Mouse (Mus musculus) megakaryocyte, embryonic 14.5 days (primary cell): ENCODE measurements around the gene Piezo1.

Source experiments
- FLI1 ChIP-seq: IDR thresholded peaks from 2 replicates; pipeline ENCODE4 v1.6.1; 2012; ENCODE audit warnings: low read length, inconsistent platforms, mixed read lengths
- GATA1 ChIP-seq: IDR thresholded peaks from 3 replicates; pipeline ENCODE4 v1.6.1; 2012; ENCODE audit warnings: mixed read lengths, low read length, inconsistent platforms, borderline replicate concordance

DNA sequence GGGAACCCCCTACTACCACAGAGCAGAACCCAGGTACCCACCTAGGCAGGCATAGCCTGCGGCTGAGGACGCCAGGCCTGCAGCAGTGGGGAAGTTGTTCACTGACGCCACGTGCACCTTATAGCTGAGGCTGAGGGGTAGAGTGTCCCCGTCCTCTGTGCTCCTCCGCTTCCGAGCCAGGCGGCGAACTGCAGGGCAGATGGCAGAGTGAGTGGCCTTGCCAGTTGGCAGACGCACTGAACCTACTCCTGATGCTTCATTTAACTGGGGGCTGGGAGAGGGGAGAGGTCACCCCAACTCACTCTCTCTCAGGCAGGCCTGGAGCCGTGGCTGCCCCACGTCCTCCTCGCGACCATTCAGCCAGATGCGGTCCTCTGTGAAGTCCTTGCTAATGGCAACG is 111.8 kb downstream of the Piezo1 start:
- TF ChIP-seq GATA1 (no peak), FLI1 (no peak)
